Mouse (Mus musculus) monocyte, adult 2 months (primary cell): Measurements from ENCODE around the gene Rnpep.

Experiments
- DNase-seq, 2 experiments: peaks; one replicate each; pipeline ENCODE4 v3.0.0; 2022; ENCODE audit warnings: low spot score in 2 of 2, low read depth in 1 of 2

Gene Rnpep

DNA sequence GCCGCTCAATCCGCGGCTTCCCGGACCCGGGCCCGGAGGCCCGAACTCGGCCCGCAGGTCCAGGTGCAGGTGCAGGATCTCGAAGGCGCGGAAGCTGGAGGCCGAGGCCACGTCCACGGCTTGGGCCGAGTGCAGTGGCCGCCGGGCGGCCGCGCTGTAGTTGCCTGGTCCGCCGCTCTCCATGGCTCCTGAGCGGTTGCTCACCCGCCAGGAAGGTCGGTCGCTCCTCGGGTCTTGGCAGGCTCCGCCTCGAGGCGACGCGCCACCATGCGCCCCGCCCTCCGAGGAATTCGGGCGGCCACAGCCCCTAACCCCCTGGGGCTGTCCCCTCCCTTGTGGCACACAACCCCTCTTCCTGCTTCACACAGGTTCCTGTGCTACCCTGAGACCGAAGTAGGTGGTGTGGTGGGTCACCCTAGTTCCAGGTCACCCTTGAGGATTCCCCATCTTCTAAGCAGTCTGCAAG, at the start of gene Rnpep:
TSS of gene Rnpep (minus strand) at position 259 of the 466 bp plus-strand sequence.
- peak in 1 of 2 experiments; percentile 26 for DNase-seq

DNA sequence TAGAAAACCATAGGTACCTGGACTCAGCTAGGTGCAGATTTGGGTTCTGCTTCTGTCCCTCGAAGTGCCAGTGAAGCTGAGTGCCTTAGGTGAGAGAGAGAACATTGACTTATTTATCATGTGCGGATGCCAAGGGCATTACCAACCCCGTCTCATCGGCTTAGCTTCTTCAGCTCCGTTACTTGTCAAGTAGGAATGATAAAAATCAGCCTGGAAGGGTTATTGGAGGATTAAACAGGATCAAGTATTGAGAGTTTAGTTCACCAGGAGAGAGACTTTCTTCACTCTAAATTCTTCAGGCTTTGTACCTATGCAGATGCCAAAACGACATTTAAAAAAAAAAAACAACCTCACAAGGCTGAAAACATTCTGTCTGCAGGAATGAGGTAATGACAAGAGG, 46.7 kb upstream of the Rnpep start:
- no peak for DNase-seq

DNA sequence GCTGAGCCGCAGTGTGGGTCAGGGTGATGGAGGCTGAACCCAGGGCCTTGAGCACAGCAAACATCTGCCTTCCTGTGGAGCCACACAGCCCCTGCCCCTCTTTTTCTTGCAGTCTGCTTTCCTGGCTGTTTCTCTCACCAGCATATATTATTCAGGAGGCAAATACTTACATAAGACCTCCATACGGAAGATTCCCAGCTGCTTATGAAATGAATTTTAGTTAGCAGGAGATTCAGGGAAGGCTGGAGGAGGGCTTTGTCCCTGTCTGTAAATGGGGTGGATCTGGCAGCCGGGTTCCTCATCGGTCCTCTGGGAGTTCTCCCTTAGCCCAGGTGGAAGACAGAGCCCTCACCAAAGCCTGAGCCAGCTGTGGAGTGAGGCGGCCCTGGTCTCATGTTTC, 44.5 kb upstream of the Rnpep start:
- no peak for DNase-seq

DNA sequence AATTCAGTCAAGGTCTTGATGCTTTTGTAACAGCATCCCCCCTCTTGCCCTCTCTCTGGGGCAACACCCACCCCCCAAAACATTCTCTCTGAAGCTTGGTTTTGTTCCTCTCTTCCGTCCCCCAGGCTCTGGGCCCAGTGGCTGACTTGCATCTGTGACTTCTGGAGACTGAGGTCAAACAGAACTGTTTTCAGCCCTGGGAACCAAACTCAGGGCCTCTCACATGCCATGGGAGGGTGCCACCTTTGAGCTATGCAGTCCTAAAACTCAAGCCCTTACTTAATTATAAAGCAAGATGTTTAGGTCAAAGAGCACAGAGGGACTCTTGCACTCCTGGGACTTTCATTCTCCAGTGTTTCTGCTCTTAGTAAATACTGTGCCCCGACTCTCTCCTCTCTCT, 42.0 kb upstream of the Rnpep start:
- no peak for DNase-seq

DNA sequence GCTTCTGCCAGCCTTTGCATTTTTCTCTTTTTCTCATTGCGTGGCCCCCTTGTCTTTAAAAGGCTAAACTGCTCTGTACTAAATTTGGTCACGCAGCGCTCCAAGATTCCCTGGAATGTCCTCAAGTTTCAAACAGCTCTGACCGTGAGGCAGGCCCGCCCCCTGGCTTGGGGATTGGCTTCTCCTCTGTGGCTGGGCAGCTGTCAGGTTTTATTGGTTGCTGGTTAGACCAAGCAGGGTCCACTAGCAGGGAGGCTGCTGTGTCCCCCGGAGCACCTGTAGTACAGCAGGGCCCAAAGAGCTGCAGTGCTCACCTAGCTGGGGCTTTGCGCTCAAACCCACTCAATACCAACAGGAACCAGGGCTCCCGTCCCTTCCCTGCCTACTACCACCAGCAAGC, 40.7 kb upstream of the Rnpep start, which contains the start of gene Lmod1:
TSS of gene Lmod1 (plus strand) at position 237 of the 400 bp plus-strand sequence.
- DNase-seq = no peak

DNA sequence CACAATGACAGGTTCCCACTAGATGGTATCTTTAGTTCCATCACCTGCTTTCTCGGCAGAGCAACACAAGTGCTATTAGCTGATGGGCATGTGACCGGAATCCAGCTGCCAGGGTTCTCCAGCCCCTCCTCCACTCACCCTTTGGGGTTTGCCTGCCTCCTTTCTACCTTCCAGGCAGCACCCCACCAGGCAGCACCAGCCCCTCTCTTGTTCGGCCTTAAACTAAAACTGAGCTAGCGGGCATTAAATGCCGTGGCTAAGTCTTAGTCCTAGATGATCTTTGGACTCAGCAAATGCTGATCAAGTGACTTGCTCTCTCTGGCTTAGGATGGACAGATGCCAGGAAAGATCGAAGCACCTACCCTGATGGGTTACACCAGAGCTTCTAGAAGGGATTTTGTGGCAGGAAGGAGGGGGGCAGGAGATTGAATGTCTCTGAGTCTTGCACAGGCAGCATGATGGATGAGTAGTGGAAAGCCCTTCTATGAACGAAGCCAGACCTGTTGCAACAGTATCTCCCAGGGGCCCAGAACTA, 39.5 kb upstream of the Rnpep start:
- no peak for DNase-seq

DNA sequence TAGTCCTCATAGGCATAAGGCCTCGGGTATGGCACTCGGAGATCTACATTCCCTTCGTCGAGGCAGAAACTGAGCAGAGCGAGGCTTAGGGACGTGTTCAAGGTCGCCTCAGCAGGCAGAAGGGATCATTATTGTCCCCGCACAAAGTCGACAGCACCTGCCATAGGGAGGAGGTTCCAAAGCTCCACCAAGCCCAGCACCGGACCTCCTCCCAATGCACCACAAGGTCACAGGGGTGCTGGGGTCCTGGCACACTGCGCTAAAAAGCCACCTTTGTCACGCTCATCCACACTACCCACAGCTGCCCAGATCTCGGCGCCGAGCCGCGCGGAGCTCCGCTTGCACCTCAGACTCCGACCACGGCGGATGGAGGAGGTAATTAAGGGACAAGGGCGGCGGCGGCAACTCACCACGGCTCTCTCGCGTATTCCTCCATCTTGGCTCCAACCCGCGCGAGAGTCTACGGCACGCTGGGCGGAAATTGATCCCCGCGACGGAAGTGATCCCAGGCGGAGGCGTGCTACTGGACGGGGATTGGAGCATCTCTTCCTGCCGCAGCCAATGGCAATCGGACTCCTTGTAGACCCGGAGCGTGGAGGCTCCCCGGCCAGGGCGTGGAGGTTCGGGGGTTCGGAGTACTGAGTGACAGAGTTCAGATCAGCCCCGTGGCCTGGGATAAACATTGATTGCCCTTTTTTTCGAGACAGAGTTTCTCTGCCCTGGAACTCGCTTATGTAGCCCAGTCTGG, 29.6 kb upstream of the Rnpep start, which contains the start of gene Timm17a:
TSS of gene Timm17a (minus strand) at position 495 of the 748 bp plus-strand sequence.
- DNase-seq = peak; percentile 74 to 83

DNA sequence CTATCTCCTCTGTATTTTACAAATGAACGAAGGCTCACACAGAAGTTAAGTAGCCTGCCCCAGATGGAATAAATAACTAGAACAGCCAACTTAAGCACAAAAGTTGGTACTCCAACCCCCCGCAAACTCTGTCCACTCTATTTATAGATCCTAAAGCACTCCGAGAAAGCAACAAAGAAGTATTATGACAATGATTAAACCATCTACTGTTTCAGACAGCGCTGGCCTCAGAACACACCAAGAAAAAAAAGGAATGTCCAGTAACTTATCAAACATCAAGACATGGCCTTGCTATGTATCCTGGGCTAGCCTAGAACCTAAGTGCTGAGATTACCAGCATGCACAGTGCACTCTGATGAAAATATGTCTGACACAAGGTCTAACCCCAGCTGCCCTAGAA, 28.3 kb upstream of the Rnpep start:
- DNase-seq = no peak

DNA sequence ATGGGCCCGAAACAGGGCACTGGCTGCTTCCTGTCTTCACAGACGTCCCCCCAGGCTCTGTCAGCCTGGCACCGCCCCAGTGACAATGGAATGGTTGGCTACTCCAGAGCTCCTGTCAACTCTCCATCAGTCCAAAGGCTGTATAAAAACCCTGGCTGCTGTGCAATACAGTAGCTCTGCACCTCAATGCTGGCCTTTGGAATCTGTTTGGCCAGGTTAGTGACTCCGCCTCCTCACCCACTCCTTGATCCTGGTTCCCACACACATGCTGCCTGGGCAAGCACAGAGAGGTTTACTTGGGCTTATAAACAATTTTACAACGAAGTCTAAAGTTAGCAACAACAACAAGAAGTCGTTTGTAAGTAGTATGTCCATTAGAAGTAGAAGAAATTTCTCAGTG, 27.5 kb upstream of the Rnpep start:
- no peak for DNase-seq

DNA sequence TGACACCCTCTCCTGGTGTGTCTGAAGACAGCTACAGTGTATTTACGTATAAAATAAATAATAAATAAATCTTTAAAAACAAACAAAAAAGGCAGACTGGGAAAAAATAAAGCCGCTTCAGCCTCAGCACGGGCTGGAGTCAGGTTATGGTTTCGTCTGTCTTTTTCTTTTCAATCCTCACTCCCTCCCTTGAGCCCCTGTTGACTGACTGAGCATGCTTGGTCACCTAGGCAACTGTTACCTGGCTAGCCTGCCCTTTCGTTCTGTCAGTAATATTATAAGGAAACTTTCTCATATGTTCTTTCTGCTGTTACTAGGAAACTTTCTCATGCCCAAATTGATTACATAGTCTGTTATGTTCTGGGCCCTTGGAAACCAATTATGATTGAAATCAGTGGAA, 7.0 kb upstream of the Rnpep start:
- DNase-seq = no peak

DNA sequence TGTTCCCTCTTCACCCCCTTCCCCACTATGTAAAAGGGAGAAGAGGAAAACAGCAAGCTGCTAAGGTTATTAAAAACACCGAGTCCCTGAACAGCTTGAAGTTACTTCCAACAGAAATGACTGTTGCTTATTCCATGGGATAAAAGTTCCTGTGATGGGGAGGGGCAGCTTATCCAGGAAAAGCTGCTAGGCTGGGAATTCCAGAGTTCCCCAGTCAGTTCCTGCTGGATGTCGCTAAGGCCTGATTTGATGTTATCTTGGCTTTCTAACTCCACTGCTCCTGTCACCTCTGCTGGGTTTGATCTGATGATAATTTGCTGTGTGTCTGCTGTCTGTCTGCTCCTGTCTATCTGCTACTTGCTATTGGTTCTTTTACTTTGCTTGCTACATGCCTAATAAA, 2.4 kb upstream of the Rnpep start:
- no peak for DNase-seq

DNA sequence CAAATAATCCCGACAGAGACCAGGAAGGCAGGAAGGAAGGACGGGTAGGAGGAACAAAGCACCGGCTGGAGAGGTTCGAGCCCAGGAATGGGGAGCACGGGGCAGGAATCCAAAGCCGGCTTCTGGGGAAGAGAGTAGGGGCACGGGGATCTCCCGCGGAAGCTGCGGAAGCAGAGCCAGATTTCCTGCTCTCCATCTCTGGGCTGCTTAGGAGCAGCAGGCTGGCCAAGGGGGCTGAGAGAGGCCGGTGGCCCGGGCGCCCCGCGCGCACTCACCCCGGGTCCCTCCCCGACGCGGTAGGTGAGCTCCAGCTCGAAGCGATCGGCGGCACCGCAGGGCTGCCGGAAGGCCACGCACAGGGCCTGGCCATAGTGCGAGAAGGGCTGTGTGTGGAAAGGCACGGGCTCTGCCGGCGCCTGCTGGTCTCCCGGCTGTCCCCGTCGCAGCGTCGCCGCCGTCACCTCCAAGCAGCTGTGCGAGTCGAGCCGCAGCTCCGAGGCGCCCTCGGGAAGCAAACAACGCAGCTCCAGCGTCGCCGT, 528 bp downstream of the Rnpep start:
- no peak for DNase-seq

DNA sequence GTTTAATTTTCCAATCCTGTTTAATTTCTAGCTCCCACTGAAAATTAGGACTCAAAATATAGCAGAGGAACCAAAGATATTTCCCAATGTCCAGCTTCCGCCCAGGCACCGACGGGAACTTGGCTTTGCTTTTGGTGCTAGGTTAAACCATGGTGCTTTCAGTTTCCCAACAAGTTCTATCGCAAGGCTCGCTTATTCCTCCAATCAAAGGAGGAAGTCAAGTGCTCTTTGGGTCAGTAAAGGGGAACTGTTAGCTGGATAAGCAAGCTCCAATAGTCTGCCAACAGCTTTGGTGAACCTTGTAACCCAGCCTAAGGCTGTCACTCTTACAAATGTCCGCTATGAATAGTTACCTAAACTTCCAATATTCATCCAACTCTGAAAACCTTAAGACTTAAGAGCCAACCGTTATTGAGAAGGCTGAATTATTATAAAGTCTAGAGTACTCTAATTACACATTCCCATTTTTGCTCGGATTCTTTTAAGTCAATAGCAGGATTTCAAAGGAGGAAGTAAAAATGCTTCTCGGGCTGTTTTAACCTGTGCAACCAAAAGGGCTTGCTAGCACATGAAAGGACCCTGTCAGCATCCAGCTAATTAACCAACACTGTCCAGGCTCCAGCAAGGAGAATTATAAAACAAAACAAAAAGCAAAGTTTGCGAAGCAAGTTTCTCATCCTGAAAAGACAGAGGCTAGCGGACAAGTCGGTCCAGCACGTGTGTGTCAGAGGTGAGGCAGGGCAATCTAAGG, 1.2 kb downstream of the Rnpep start:
- DNase-seq = peak; percentile 59 to 62

DNA sequence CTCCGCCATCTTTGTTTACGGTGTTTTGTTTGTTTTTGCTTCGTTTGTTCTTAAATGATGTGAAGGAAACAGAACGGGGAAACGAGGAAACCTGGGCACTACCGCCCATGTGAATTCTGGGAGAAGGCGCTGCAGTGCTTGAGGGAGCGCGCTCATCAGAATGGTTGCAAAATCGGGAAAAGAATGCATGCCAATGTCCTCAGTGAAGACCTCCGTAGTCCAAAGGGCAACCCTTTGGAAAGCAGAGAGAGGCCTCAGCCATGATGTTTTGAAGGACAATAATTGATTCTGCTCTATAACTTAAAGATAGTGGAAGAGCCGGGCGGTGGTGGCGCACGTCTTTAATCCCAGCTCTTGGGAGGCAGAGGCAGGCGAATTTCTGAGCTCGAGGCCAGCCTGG, 2.0 kb downstream of the Rnpep start:
- no peak for DNase-seq

DNA sequence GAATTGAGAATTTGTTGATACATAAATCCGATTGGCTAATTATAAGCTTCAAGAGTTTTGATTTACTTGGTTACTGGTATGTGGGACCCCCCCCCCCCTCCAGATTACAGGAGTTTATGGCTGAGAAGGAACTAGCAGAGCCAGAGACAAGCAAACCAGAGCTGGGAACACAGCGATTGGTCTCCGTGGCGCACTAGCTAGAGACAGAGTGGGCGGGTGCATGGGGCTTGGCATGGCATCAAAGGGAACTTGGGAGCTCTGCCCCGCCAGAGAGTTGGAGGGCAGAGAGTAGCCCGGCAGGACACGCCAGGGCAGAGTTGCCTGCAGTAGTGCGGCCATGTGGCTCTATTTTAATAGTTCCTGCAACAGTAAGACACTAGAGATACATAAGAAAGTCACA, 3.2 kb downstream of the Rnpep start:
- no peak for DNase-seq

DNA sequence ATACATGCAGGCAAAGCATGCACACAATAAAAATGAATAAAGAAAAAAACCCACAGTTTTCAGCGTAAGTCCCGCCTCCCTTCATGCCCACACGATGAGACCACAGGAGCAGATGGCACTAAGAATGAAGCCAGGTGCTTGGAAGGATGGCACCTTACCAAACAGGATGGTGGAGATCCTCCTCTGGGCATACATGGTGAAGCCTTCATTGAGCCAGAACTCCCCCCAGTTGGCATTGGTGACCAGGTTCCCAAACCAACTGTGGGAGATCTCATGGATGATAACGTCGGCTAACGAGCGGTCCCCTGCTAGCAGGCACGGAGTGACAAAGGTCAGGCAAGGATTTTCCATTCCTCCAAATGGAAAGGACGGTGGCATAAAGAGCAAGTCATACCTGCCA, 12.5 kb downstream of the Rnpep start:
- no peak for DNase-seq

DNA sequence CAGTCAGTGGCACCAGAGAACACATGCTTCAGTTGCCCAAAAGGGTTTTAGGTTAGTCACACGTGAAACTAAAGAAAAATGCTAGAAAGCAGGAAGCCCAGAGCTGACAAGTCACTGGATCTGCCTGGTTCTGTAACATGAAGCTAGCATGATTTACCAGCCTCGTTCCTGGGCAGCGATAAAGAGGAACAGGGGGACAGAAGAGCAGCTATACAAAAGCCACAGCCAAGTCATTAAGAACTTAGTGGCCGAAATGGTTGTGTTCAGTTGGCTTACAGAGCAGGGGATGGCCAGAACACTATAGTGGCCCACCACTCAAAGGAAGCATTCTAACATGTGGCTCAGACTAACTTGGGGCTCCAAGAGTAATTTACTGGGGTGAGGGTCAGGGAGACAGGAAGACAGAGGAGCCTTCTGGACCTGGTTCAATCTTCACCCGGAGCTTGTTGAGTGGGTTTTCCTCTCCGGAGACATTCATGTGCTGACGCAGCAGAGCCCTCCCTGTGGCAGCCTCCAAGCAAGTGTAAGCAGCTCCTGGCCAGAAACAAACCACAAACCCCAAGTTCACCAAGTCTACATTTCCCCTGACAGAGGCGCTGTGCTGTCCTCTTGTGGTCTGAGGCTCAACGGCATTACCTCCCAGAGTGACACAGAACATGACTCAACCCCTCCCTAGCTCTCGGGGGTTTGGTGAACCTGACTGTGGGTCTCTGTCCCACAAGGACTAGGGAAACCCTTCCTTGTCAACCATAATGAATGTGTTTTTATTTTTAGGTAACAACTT, 16.0 kb downstream of the Rnpep start:
- no peak for DNase-seq

DNA sequence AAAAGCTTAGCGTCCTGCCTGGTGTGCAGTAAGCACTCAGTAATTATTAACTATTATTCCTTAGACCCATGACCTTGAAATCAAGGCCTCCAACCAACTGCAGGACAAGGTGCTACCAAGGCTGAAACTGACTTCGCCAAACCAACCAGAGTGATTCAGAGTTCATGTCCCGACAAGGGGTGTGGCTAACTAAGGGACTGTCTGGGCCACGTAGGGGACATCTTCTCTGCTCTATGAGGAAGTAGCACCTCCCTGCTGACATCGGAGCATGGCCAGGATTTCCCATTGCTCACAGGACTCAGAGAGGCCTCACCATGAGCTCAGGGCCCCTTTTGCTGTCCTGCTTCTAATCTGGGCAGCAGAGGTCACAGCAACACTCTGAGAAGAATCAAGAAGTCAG, 18.1 kb downstream of the Rnpep start:
- peak; percentile 42 to 48 for DNase-seq

DNA sequence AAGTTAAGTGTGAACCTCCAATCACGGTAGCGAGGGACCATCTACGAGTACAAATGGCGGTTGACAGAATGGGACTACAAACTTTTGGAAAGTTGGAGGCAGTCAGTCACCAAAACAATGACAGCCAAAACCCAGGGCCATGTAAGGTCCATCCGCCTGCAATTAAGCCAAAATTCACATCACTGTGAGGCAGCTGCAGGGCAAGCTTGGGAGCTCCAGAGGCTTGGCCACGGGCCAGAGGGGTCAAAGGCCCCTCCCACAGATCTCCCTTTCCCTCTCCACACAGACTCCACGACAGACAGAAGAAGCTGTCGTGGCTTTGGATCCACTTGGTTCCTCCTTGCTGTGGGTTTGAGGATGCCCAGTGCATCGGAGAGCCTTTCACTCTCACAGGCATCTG, 20.6 kb downstream of the Rnpep start:
- no peak for DNase-seq

DNA sequence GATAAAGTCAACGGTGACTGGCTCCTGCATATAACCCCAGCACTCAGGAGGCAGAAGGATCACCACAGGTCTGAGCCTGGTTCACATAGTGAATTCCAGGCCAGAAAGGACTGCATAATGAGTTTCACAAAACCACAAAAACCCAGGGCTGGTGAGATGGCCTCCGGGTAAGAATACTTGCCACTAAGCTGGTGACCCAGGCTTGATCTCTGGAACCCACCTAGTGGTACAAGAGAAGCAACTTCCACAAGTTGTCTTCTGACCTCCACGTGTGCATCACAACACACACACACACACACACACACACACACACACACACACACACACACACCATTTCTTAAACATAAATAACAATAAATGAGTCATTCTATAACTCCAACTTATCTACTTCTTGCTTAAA, 21.6 kb downstream of the Rnpep start:
- no peak for DNase-seq

DNA sequence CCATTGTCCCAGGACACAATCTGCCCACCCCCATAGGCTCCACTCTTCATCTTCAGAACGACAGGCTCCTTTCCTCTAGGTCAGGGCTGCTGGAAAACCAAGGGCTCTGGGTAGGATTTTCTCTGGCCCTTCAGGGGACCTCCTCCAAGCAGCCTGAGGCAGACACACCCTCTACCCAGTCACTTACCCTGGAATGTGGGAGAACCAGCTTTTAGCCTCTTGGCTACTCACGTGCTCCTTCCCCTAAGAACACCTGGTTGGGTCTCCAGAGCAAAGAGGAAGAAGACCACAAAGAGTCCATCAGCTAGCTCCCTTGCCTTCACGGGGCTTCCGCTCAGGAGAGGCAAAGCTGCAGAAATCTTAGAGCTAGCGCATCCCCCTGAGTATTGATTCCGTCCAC, 23.0 kb downstream of the Rnpep start:
- DNase-seq = no peak
